Mouse (Mus musculus) retina, embryonic 14.5 days (tissue): ENCODE data around the gene Cd109.

Experiments
- DNase-seq: peaks from one replicate; pipeline ENCODE4 v3.0.0-alpha.2; 2015; ENCODE audit warnings: low spot score

Gene Cd109

GRCm38 (mm10) chr9:78615401-78616021, at the start of gene Cd109:
TSS of gene Cd109 (plus strand) at chr9:78615546.
- DNase-seq: peak; percentile 64

- no peak for DNase-seq
Measured at GRCm38 (mm10) chr9:78569934-78570333, 45.4 kb upstream of the Cd109 start.

- DNase-seq: no peak
Measured at GRCm38 (mm10) chr9:78576466-78576865, 38.9 kb upstream of the Cd109 start.

GRCm38 (mm10) chr9:78578824-78579223, 36.5 kb upstream of the Cd109 start:
- no peak for DNase-seq

GRCm38 (mm10) chr9:78579644-78580396, 35.5 kb upstream of the Cd109 start:
- DNase-seq: no peak

GRCm38 (mm10) chr9:78587218-78587883, 28.0 kb upstream of the Cd109 start:
- no peak for DNase-seq

GRCm38 (mm10) chr9:78587914-78588313, 27.4 kb upstream of the Cd109 start, which contains the start of gene Slc17a5:
TSS of gene Slc17a5 (minus strand) at chr9:78588041.
- peak; percentile 98 for DNase-seq

- no peak for DNase-seq
Measured at GRCm38 (mm10) chr9:78588411-78589033, 26.8 kb upstream of the Cd109 start.

GRCm38 (mm10) chr9:78590471-78590870, 24.9 kb upstream of the Cd109 start:
- no peak for DNase-seq

- DNase-seq: no peak
Measured at GRCm38 (mm10) chr9:78595257-78595656, 20.1 kb upstream of the Cd109 start.

- DNase-seq: no peak
Measured at GRCm38 (mm10) chr9:78595769-78596555, 19.4 kb upstream of the Cd109 start.

GRCm38 (mm10) chr9:78596834-78597233, 18.5 kb upstream of the Cd109 start:
- DNase-seq: peak; percentile 74

GRCm38 (mm10) chr9:78599927-78600326, 15.4 kb upstream of the Cd109 start:
- DNase-seq: no peak

- peak; percentile 28 for DNase-seq
Measured at GRCm38 (mm10) chr9:78601046-78601730, 14.2 kb upstream of the Cd109 start.

GRCm38 (mm10) chr9:78614201-78614600, 1.1 kb upstream of the Cd109 start:
- DNase-seq: no peak

- no peak for DNase-seq
Measured at GRCm38 (mm10) chr9:78619285-78619684, 3.9 kb downstream of the Cd109 start.

- no peak for DNase-seq
Measured at GRCm38 (mm10) chr9:78623301-78623747, 8.0 kb downstream of the Cd109 start.

GRCm38 (mm10) chr9:78629991-78630390, 14.6 kb downstream of the Cd109 start:
- DNase-seq: no peak

GRCm38 (mm10) chr9:78631755-78632434, 16.5 kb downstream of the Cd109 start:
- no peak for DNase-seq

- no peak for DNase-seq
Measured at GRCm38 (mm10) chr9:78633976-78634375, 18.6 kb downstream of the Cd109 start.
